In the genomic region with DNA sequence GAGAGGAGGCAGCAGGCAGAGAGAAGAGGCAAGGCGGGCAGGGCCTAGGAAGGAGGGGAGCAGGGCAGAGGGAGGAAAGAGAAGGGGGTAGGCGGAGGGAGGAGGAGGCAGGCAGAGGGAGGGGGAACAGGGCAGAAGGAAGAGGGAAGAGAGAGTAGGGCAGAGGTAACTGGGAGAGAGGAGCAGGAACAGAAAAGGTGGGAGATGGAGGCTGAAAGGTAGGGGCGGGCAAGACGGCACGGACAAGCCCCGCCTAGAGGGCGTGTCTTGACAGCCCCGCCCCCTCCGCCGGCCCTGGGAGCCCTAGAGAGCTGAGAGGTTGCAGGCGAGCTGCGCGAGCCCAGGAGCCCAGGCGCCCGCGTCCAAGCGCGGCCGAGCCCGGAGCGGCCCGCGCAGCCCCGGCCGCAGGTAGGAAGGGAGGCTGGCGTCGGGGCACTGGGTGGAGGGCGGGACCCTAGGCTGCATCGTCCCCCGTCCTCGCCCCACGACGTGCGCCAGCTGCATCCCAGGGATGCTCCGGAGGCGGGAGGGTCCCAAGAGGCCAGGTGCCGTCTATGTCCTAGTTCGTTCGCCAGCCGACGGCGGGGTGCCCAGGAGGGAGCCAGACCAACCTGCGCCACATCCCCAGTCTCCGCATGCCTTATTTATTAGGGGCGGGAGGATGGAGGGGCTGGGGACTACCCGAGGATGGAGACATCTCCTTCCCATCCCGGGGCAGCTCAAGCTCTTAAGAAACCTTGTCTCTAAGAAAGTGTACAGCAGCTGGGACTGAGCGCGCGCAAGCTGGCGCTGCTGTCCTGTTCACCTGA, we compare ENCODE assay signal across 9 mouse cellular contexts. TPM values are rescaled to one million over a fixed set of nuclear protein-coding genes. Genes with fewer than 3 reads are reported as not detected.
DNase-seq lines count a peak whose midpoint lies in the region; ATAC-seq lines count a peak whose summit lies in the region.
"Had no signal": no experiment of that assay in that cellular context is flagged by ENCODE, and none has a peak within 500 bp of the region (broad histone marks: within the 10 kb centered on the region; RNA-seq: fewer than 3 reads in every experiment).

A gene (plus strand): TSS at position 167 of the 809 bp plus-strand sequence.

- peak within 1 kb of the TSS; percentile 7; the same call in 1 of the 2 replicates for H3K4me3 ChIP-seq in heart, embryonic 16.5 days (ENCODE audit: low read length)
- no peak within 1 kb of the TSS for H3K4me3 ChIP-seq in liver, embryonic 12.5 days
- peak within 1 kb of the TSS; percentile 44 for H3K4me3 ChIP-seq in neural tube, embryonic 12.5 days

- intact Hi-C loops in gastrocnemius, postnatal 14 days (cut with DNase I; ENCODE audit: low total_unique reads), result no loop called here

- no peak within 1 kb of the TSS for H3K9ac ChIP-seq in heart, embryonic 16.5 days (ENCODE audit: low read length)
- H3K9ac ChIP-seq in liver, embryonic 12.5 days, result no peak within 1 kb of the TSS
- peak within 1 kb of the TSS; percentile 75 for H3K9ac ChIP-seq in neural tube, embryonic 12.5 days

- H3K4me2 ChIP-seq in heart, embryonic 16.5 days (ENCODE audit: low read depth, low read length), result no peak within 1 kb of the TSS; the same call in 1 of the 2 replicates
- H3K4me2 ChIP-seq in liver, embryonic 12.5 days, result peak within 1 kb of the TSS; percentile 25; the same call in 1 of the 2 replicates
- peak within 1 kb of the TSS; percentile 63 for H3K4me2 ChIP-seq in neural tube, embryonic 12.5 days (replicated peaks)

- H3K27ac ChIP-seq in heart, embryonic 16.5 days (ENCODE audit: low read length), result no peak within 1 kb of the TSS
- no peak within 1 kb of the TSS for H3K27ac ChIP-seq in liver, embryonic 12.5 days
- no peak within 1 kb of the TSS for H3K27ac ChIP-seq in neural tube, embryonic 12.5 days

- WGBS in heart, embryonic 16.5 days, result 2% methylated on average over 50 of the region's 51 CpGs
- 8% methylated on average over 45 of the region's 51 CpGs for WGBS in liver, embryonic 12.5 days (ENCODE audit: insufficient replicate concordance)
- 1% methylated on average over 42 of the region's 51 CpGs for WGBS in neural tube, embryonic 12.5 days

- H3K27me3 ChIP-seq in heart, embryonic 16.5 days (ENCODE audit: control insufficient read depth, insufficient read depth, low read length), result peaks cover 76% of the 10 kb centered on the region
- H3K27me3 ChIP-seq in liver, embryonic 12.5 days (replicated peaks), result peaks cover 83% of the 10 kb centered on the region
- peaks cover 43% of the 10 kb centered on the region for H3K27me3 ChIP-seq in neural tube, embryonic 12.5 days (replicated peaks)

- H3K4me1 ChIP-seq in heart, embryonic 16.5 days (ENCODE audit: control insufficient read depth, insufficient read depth, low read length), result no peaks in the 10 kb centered on the region
- 0 out of 2 replicates have a peak, but pooled peaks cover 4% of the 10 kb centered on the region for H3K4me1 ChIP-seq in liver, embryonic 12.5 days
- peaks cover 13% of the 10 kb centered on the region; the same call in 1 of the 2 replicates for H3K4me1 ChIP-seq in neural tube, embryonic 12.5 days

- ATAC-seq in common myeloid progenitor, adult 5-6 weeks (replicated peaks; ENCODE audit: low read depth, poor library complexity, severe bottlenecking), result peak; percentile 58
- peak; percentile 41; the same call in 1 of the 2 replicates for ATAC-seq in heart, embryonic 16.5 days (replicated peaks; ENCODE audit: extremely low read depth, insufficient read depth, low FRiP score)
- ATAC-seq in liver, embryonic 12.5 days, result peak; percentile 63
- peak; percentile 86 for ATAC-seq in neural tube, embryonic 12.5 days (ENCODE audit: low FRiP score, low read depth)

- peaks cover 2% of the 10 kb centered on the region; the same call in 1 of the 2 replicates for H3K9me3 ChIP-seq in heart, embryonic 16.5 days (replicated peaks; ENCODE audit: control insufficient read depth, low read length)
- H3K9me3 ChIP-seq in liver, embryonic 12.5 days (replicated peaks), result no peaks in the 10 kb centered on the region
- no peaks in the 10 kb centered on the region for H3K9me3 ChIP-seq in neural tube, embryonic 12.5 days

- no peaks in the 10 kb centered on the region for H3K36me3 ChIP-seq in heart, embryonic 16.5 days (ENCODE audit: control insufficient read depth, insufficient read depth)
- H3K36me3 ChIP-seq in liver, embryonic 12.5 days, result no peaks in the 10 kb centered on the region
- H3K36me3 ChIP-seq in neural tube, embryonic 12.5 days, result no peaks in the 10 kb centered on the region

- DNase-seq in gastrocnemius, postnatal 14 days, result peak; percentile 54
- no peak for DNase-seq in gastrocnemius, postnatal 25 days
- DNase-seq in kidney, postnatal 36 days, result peak; percentile 17 to 58
- peak; percentile 3 to 23 for DNase-seq in thymus, postnatal 36 days

RNA-seq across cellular contexts. Expression of the gene that starts here (rescaled TPM):
- under 1 TPM; 0.20 to 0.86 TPM for total RNA-seq in gastrocnemius, postnatal 14 days (2021)
- total RNA-seq in gastrocnemius, postnatal 25 days (2021), result under 1 TPM; 0.05 to 0.32 TPM
- total RNA-seq in common myeloid progenitor, adult 5-6 weeks (2017), result not detected in 2 replicates
- 0.32 and 0.42 TPM in 2 replicates for polyA plus RNA-seq in heart, embryonic 16.5 days (2015; fragmentation: Nextera tagmentation; extraction: Ambion mirVana)
- not detected in 2 replicates for polyA plus RNA-seq in liver, embryonic 12.5 days (2016; fragmentation: Nextera tagmentation; extraction: Ambion mirVana)
- 32.4 and 35.4 TPM in 2 replicates for polyA plus RNA-seq in neural tube, embryonic 12.5 days (2016; fragmentation: Nextera tagmentation; extraction: Ambion mirVana)
- total RNA-seq: liver, adult 2 months had no signal

Comparison
In these comparisons a context has a peak if more than half of its experiments do, and no peak if none do; other contexts are left out.
1. RNA of the gene that starts here (polyA plus RNA-seq): 32.4 to 35.4 TPM in neural tube, embryonic 12.5 days; 0.32 to 0.42 TPM in heart, embryonic 16.5 days and not detected in liver, embryonic 12.5 days; every median in the first group is over 10 times any median in the second.
2. Peak in DNase-seq in gastrocnemius, postnatal 14 days; RNA of the gene not detected or under 1 TPM.
3. Peak in ATAC-seq in common myeloid progenitor, adult 5-6 weeks; RNA of the gene not detected or under 1 TPM.
4. Peak in ATAC-seq and H3K4me3 ChIP-seq in heart, embryonic 16.5 days; RNA of the gene not detected or under 1 TPM.
5. Peak in ATAC-seq and H3K4me2 ChIP-seq in liver, embryonic 12.5 days; RNA of the gene not detected or under 1 TPM.
6. Peak in every context shown above with its lines, with median percentiles within 50 percentile points of each other: ATAC-seq.